Mouse (Mus musculus) brain, embryonic 18.5 days (tissue): ENCODE measurements at regions not wholly inside any gene's neighbourhood (a gene's known extent, or its start where the extent isn't known, plus 50 kb on each side); places are given as distances from the start of the nearest gene placed in this dataset.

Experiments
- DNase-seq: peaks from one replicate; pipeline ENCODE4 v3.0.0-alpha.2; 2012; ENCODE audit warnings: low read depth, low spot score

DNA sequence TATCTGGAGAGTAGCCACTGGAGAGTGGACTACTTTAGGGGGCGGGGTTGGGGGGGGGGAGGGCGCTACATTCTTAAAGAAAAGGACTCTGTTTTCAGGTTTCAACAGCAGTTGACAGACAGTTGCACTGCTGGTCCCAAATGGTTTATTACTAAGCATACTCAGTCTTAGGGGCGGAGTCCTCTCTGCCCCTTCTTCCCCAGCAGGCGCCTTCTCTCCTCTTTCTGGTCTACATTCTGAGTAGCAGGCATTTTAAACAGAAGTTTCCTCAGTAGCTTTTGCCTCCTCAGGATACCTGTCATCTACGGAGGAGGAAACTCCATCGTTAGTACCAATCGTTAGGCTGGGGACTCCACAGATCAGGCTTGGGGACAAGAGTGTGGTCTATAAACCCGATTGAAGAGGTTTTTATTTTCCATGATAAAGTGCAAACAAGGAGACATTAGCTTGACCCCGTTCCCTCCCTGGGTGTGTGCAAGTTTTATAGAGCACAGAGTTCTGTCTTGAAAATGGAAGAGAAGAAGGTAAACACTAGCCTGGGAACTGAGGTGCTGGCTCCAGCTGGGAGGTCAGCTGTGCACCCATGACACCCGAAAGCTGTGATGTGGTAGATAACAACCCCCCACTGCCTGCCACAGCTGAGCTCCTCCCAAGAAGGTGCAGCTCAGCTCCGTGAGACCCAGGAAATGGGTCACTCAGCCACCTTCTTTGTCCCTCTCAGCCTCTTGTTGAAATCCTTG is 107.8 kb downstream of the Btg1 start:
- no peak for DNase-seq

DNA sequence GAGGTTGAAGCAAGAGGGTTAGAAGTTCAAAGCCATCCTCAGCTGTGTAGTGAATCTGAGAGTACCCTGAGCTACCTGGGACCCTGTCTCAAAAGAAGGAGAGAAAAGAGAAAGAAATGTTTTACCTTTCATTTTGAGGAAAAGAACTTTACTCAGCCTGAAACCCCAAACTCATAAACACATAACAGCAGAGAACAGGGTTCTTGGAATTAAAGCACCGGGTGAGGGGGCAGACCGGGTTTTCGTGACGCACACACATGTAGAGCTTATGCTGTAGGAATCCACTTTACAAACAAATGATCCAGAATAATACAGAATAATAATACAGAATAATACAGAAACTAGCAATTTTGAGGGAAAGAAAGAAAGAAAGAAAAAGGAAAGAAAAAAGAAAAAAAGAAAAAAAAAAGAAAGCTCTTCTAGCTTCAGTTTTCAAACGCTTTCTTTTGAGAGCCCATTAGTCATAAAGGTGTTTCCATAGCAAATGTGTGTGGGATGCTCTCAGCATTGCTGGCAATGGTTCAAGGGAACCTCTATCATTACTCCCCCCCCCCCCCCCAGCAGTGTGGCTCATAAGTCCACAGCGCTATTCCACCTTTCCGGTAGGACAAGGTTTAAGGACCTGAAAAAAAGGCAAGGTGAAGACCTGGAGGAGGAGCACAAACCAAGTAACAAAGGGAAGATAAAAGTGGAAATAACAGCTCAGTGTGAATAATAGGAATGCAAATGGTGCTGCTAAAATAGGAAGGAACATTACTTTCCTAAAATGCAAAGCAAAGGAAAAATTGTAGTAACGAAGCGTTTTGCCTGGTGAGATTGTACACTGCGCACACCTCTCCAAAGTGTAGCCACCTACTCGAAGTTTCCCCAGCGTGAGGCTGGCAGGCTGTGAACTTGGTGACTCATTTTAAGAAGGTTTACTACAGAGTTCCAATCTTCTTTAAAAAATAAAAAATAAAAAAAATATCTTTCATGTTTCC is 110.3 kb downstream of the Btg1 start:
- DNase-seq = no peak

DNA sequence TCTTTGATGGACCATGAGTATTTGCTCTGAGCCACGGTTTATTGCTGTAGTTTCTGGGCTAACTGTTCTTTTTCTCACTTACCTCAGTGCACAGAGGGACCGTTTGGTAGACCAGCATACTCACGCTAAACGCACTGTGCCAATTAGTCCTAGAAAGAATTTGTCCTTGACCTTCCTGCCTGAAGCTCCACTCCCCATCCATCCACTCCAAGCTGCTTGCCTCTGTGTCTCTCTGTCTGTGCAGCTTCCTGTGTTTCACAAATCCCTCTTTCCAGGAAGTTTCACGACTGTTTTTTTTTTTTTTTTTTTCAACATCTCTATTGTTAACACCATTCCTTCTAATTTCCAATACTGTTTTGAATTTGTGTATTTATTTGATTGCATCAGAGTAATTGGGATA is 116.8 kb downstream of the Btg1 start:
- no peak for DNase-seq

DNA sequence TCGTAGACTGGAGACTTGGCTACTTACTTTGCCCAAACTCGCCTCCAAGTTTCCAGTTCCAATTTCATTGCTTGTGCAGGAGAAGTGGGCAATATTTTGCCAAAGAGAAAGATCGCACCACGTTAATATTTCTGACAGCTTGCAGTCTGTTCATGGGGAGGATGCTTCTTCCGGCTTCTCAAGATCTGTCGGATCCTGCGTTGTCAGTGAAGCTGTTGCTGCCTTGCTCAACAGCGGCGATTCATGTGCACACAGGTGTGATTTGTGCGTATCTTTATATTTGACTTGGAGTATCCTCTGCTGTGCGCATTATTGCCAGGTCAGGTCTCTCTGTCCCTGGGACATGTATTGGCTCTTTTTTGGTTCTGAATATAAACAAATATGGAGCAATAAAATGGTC is 118.3 kb downstream of the Btg1 start:
- DNase-seq = no peak

DNA sequence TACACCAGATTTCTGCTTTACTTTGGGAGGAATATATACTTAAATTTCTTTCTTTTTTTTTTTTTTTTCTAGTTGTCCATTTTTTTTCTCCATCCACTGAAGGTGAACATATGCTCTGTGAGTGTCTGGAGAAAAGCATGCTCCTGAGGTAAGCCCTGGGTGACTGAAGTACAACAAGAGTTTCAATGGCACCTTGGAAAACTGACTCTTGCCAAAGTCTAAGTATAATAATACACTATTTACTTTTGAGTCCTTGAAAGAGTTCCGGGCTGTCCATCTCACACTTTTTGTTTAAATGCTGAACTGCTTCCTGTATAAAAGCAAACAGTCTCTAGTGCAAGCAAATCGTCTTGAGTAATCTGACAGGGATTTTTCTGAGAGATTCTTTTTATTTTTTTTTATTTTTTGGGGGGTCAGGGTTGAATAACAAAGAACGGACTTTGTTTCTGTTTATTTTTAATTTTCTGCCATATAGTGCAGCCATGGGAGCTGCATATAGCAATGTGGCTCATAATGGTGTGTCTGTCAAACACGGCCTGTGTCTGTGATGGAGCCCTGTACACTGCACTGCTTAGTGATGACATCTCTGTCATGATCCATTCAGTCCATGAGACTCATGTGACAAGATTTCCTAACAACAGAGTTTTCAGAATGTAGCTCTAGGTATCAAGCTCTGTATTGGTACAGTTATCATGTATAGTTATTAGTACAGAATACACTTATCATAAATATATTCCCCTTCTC is 119.3 kb downstream of the Btg1 start:
- DNase-seq = no peak

DNA sequence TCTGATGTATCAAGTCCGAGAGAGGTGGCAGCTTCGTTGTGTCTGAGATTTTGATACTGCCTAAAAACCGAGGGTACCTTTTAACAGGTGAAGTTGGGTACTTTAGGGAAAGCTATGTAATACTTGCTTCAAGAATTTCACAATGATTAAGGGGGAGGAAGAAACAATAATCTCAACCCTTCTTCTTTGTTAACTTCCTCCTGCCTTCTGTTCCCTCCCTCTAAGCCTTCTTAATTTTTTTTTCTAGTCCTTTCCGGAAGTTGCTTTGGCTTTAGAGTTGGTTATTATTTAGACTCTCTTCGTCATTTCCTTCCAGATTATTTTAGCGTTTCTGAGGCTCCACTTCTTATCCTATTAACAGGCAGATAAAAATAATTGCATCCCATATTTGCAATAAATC is 121.2 kb downstream of the Btg1 start:
- no peak for DNase-seq

DNA sequence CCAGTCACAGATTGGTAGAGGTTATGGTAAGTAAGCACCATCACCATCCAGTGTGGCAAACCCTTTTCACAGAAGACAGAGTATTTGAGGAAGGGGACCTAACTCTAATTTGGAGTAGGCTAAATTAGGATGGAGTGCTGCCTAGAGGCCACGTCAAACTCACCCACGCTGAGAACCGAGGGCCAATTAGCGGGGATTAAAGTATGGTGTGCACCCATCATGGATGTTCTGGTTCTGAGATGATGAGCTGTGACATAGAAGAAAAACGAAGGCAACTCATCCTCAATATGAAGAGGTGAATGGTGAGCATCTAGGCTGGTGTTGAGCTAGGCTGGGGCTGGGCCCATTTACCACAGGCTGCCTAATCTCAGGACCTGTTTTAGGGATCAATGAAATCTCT is 121.8 kb downstream of the Btg1 start:
- no peak for DNase-seq

DNA sequence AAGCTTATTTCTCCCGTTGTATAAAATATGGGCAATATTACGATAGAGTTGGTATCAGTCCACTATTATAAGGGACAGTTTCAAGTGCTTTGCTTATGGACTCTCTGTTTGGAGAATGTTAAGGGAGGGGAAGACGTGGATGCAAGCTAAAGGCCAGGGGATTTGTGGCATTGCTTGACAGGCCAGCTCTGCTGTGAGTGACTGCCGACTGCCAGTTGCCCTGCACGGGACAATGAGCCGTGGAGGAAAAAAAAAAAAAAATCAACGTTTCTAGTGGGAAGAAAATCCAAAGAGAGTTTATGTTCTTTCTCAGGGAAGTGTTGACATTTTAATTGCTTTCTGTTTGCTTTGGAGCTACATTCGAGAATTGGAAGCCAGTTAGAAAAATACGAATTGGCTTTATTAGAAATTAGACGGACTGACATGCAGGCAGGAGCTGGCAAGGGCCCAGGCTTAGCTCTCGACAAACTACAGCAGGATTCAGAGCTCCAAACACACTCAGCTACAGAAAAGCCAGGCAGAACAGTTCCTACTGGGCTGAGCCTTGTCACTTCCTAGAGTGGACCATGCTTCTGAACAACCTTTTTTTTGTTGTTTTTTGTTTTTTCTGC is 127.5 kb downstream of the Btg1 start:
- no peak for DNase-seq

DNA sequence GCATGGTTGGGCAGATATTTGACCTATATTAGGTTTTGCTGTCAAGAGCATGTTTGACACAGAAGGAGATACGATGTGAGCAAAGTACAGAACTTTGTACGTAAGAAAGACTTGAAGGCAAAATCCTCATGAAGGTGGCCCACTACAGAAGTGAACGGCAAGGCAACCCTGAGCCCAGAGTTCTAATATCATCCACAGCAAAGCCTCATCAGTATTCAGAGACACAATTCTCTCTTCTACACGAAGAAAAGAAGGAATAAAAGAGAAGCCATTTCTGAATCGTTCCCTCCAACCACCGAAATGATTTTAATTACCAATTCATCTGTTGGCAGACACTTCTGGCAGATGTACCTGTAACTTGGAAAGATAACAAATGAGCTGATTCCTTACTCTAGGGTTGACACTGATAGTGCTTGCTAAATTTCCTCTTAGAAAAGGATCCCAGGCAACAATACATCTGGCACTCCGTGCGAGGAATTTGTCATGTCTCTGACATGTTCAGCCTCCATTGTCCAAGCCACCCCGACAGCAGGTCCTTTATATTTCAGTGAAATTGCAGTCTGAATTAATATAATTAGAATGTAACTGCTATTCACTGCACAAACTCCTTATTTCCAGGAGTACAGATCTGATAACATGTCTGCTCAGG is 130.3 kb downstream of the Btg1 start:
- no peak for DNase-seq

DNA sequence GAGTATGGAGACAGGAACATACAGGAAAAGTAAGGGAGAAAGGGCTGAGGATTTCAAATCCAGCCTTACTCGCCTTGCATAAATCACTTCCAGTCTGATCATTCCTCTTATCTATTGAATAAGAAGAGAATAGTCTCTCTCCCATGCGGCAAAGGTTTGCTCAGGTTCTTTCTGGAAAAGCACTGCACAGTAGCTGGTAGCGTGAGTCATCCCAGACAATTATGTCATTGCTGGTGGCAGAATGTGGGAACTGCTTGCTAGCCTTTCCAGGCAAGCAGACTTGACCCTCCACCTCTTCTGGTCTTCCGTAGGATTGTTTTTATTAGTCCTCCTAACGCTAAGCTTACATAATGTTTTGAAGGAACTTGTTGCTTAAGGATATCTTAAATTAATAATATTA is 134.1 kb downstream of the Btg1 start:
- no peak for DNase-seq

DNA sequence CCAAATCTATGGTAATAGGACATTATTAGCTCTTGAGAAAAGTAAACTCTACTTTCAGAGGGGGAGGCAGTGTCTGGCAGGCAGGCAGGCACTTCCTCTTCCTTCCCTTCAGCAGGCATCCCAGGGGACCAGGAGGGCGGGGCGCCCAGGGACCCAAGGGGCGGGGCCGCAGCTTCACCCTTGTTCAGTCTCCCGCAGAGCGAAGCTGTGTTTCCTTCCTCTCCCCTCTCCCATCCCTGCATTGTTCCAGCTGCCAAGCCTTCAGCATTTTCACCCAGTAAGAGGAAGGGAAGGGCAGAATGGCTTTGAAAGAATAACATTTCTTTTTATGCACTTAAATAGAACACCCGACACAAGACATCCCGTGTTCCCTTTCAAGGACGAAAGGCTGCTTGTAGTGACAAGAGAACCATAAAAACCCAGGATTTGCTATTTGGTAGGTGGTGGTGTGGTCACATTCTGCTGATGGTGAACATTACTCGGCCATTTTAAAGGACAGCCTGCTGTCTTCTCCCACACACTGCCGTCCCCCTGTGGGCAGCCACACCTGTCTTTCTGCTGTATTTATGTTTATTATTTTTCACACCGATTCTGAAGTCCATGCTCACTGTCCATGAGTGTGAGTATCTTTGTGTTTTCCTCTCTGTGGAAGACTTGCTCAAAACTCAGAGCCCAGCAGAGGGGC is 134.9 kb downstream of the Btg1 start:
- no peak for DNase-seq

DNA sequence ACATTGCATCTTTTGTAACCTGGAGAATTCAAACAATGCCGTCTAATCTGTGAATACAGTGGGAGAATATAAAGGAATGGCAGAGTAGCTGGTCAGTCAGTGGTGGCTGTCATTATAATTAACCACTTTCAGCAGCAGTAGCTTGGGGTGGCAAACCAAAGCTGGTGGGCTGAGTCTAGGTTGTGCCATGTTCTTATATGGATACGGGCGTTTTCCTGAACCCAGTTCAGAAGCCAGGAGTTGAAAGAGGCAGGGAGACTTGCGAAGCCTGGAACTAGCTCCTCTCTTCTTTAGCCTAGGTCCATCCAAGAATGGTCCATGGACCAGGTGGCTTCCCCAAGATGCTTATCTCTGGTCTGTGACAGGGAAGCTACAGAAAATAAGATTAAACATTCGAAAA is 135.7 kb downstream of the Btg1 start:
- no peak for DNase-seq

DNA sequence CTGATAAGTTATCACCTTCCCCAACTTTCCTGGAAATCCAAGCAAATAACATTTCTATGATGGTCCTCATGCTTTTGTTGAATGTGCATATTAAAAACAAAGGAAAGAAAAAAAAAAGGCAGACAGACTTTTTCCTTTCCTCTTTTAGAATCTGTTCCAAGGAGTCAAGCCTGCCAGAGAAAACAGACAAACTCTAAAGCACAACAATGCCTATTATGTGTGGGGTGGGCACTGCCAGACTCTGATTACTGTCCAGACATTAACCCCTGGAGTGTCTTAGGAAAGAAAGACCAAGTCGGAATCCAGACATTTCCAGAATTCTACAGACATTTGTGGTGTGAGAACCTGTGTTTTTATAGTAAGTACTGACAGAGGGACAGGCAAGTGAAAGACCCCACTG is 136.7 kb downstream of the Btg1 start:
- no peak for DNase-seq

DNA sequence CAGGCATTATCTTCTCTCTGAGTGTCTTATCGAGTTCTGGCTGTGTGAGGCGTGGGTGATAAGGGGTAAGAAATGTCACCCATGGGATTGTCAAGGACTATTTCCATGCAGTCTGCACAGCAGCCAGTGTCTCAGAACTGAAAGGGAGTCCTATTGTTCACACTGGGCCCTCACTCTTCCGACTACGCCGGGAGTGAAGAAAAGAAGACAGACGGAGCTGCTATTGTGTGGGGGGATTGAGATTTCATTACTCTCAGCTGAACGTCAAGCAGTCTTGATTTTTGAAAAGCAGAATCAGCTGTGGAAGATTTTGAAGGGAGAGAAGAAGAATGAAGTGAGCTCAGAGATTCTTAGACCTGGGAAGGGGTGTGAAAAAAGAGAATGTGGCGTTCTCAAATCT is 138.9 kb downstream of the Btg1 start:
- DNase-seq = no peak

DNA sequence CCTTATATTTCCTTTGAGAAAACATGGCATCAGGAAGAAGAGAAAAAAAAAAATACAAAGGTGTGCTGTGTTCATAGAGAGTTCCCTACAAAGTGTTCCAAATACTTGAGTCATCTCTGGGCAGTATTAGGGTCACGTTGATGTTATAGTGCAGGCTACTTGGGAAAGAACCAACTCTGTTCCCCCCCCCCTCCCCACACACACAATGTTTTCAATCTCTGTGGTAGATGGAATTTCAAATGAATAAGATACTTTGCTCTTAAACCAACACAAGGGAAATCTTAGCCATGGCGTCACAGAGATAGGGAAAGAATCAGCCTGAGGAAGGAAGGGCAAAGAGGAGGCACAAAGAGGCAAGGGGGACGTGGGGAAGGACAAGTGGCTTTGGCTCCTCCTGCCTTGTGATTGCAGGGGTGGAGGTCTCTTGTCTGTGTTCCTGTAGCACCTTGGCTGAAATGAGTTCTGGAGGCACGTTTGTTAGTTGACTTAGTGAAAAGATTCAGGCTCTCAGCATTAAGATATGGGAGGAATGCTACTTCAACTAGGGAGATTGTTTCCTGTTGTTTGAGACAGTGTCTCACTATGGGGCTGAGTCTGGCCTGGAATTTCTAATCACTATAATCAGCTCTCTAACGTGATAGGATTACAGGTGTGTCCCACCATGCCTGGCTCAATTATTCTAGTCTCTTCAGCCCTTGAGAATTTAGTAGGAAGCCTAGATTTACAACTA is 139.7 kb downstream of the Btg1 start:
- no peak for DNase-seq

DNA sequence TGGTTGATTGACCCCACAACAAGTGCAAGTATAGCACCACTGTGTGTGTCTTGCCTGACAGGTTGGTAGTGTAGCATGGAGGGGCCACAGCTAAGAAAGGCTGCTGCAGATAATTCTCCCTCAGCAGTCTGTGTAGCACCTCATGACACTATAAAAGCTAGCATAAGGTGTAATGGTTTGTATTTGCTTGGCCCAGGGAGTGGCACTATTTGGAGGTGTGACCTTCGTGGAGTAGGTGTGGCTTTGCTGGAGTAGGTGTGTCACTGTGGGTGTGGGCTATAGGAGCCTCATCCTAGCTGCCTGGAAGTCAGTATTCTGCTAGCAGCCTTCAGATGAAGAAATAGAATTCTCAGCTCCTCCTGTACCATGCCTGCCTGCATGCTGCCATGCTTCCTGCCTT is 140.5 kb downstream of the Btg1 start:
- DNase-seq = no peak

DNA sequence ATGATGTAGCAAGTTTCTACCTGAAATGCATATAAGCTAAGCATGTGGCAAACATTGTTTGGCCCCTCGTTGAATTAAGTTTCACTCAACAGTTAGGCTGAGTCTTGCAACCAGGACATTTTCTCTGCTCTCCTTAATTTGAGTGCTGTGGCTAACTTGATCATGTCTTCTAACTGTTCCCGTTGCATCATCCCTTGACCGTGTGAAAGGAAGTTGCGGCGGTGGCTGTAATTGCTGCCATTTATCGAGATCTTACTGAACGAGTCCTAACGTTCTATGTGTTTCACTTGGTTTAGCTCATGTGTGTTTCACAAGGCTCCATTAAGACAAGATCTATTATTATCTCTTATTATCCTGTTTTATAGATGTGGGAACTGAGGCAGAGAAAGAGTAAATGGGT is 144.8 kb downstream of the Btg1 start:
- DNase-seq = no peak

DNA sequence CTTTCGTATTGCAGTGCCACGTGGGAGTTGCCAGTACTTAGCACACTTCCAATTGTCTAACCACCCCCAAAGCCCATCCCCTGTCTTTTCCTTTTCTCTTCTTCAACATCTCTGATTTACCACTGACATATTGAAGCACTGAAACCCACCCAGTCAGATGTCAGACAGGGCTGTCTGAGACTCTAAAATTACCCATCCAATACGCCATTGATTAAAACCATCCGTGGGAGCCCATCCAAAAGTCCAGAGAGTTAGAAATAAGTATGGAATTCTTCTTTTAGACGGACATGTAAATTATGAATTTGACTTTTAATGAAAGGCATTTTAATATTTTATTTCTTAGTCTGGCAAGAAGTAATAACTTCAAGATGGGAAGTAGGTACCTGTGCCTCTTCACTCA is 148.8 kb downstream of the Btg1 start:
- no peak for DNase-seq

DNA sequence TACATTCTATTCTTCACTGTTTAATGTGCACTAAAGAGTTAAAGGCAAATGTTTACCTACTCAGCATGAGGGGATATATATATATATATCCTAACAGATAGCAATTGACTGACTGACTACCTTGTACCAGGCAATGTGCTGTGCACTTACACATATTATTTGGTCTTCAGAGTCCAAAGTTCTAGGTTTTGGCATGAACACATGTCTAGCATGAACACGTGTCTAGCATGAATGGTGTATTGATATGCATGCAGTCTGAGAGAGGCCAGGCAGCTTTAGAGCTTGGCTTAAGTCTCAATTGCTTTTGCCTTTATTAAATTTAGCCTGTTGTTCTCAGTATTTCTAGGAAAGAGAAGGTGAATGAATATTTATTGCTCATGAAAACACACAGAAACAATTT is 161.4 kb downstream of the Btg1 start:
- no peak for DNase-seq

DNA sequence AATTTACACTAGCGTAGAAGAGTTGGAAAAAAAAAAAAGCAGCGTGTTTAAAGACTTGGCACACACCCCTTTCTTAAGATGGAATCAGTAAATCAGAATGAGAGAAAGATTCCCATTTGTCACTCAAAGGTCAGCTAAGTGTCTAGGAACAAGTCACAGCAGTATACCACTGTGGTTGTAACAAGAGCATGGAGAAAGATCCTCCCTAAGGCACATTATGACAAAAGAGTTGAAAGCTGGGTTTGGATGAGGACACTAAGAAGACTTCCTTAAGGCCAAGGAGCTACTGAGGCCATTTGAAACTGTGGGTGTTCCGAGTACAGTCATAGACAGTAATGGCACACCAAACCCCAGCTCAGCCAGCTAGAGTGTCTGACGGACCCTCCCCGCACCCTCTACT is 167.2 kb downstream of the Btg1 start:
- DNase-seq = no peak
